Mouse (Mus musculus): ENCODE data around the gene Cdca5. TPM values are rescaled to one million over a fixed set of nuclear protein-coding genes. Genes with fewer than 3 reads are reported as not detected.
A peak's percentile ranks its signal among the peaks of the same experiment; 100 is the strongest.
"Not testable (repeated sequence)": the region's sequence is repeated elsewhere in the genome, so short reads cannot be mapped to it uniquely, and the experiment has no call there.

Gene Cdca5
- polyA plus RNA-seq, 1 experiment from 2014 or later = 34.2 TPM

- H3K27me3 ChIP-seq; DNase-seq; H3K9me3 ChIP-seq (replicated peaks); ATAC-seq (ENCODE audit: low read depth): not testable (repeated sequence)
- H3K4me2 ChIP-seq = peak overlapping the region; percentile 74
- WGBS (ENCODE audit: insufficient replicate concordance) = 58% methylated on average over 7 of the region's 7 CpGs
- H3K9ac ChIP-seq = peak overlapping the region; percentile 64
- peak overlapping the region; percentile 97 for H3K27ac ChIP-seq
- H3K4me1 ChIP-seq (replicated peaks) = peaks cover 79% of the 10 kb centered on the region
- peak overlapping the region; percentile 47 for H3K4me3 ChIP-seq (replicated peaks)
- H3K36me3 ChIP-seq = peaks cover 13% of the 10 kb centered on the region; the same call in 1 of the 2 replicates
Observed at GRCm38 (mm10) chr19:6130414-6131128, 45.8 kb downstream of the Cdca5 start.

- Histone ChIP-seq H3K4me2 (peak overlapping the region; percentile 74), H3K4me3 (replicated peaks) (peak overlapping the region; percentile 47), H3K4me1 (replicated peaks) (peaks cover 68% of the 10 kb centered on the region), H3K36me3 (peaks cover 29% of the 10 kb centered on the region), H3K27me3 (no peaks in the 10 kb centered on the region), H3K9me3 (replicated peaks) (no peaks in the 10 kb centered on the region), H3K9ac (peak overlapping the region; percentile 71), H3K27ac (peak overlapping the region; percentile 97)
- DNase-seq (peak; percentile 78), ATAC-seq (ENCODE audit: low read depth) (peak; percentile 84)
- 52% methylated on average over 7 of the region's 7 CpGs for WGBS (ENCODE audit: insufficient replicate concordance)
Observed at GRCm38 (mm10) chr19:6132171-6132827, 47.5 kb downstream of the Cdca5 start.

- Histone ChIP-seq H3K4me3 (replicated peaks) (peak overlapping the region; percentile 47), H3K9ac (peak overlapping the region; percentile 71)
- 29% methylated on average over 1 of the region's 1 CpGs for WGBS (ENCODE audit: insufficient replicate concordance)
Observed at GRCm38 (mm10) chr19:6133197-6133596, 48.4 kb downstream of the Cdca5 start.

GRCm38 (mm10) chr19:6136397-6136796 lies 51.6 kb downstream of the Cdca5 start:
- 80% methylated on average over 3 of the region's 3 CpGs for WGBS (ENCODE audit: insufficient replicate concordance)
- Histone ChIP-seq H3K4me1 (replicated peaks) (peaks cover 56% of the 10 kb centered on the region), H3K27ac (no peak overlapping the region), H3K4me3 (replicated peaks) (no peak overlapping the region), H3K4me2 (no peak overlapping the region), H3K9me3 (replicated peaks) (no peaks in the 10 kb centered on the region), H3K9ac (no peak overlapping the region; the same call in 1 of the 2 replicates), H3K27me3 (no peaks in the 10 kb centered on the region), H3K36me3 (peaks cover 32% of the 10 kb centered on the region)
- ATAC-seq (ENCODE audit: low read depth) (no peak), DNase-seq (no peak)

More at GRCm38 (mm10) chr19:6133197-6133596, 48.4 kb downstream of the Cdca5 start:
- Histone ChIP-seq H3K4me1 (replicated peaks) (peaks cover 67% of the 10 kb centered on the region), H3K27ac (peak overlapping the region; percentile 97), H3K4me2 (peak overlapping the region; percentile 74), H3K36me3 (peaks cover 32% of the 10 kb centered on the region)
- DNase-seq (peak; percentile 33), ATAC-seq (ENCODE audit: low read depth) (peak; percentile 57)
- H3K27me3 ChIP-seq; H3K9me3 ChIP-seq (replicated peaks): not testable (repeated sequence)

- H3K4me3 ChIP-seq (replicated peaks) = peak overlapping the region; percentile 83
- H3K9me3 ChIP-seq (replicated peaks) = no peaks in the 10 kb centered on the region
- H3K36me3 ChIP-seq = peaks cover 26% of the 10 kb centered on the region
- 85% methylated on average over 6 of the region's 6 CpGs for WGBS (ENCODE audit: insufficient replicate concordance)
- DNase-seq = no peak
- H3K27ac ChIP-seq = peak overlapping the region; percentile 99
- H3K4me2 ChIP-seq = peak overlapping the region; percentile 98
- H3K27me3 ChIP-seq = no peaks in the 10 kb centered on the region
- peaks cover 31% of the 10 kb centered on the region for H3K4me1 ChIP-seq (replicated peaks)
- peak overlapping the region; percentile 90 for H3K9ac ChIP-seq
- ATAC-seq (ENCODE audit: low read depth) = no peak
Observed at GRCm38 (mm10) chr19:6139701-6140100, 54.9 kb downstream of the Cdca5 start.

- Histone ChIP-seq H3K4me1 (replicated peaks) (peaks cover 28% of the 10 kb centered on the region), H3K27ac (peak overlapping the region; percentile 99), H3K9ac (peak overlapping the region; percentile 90), H3K36me3 (peaks cover 21% of the 10 kb centered on the region), H3K4me2 (peak overlapping the region; percentile 98), H3K9me3 (replicated peaks) (no peaks in the 10 kb centered on the region), H3K27me3 (no peaks in the 10 kb centered on the region), H3K4me3 (replicated peaks) (peak overlapping the region; percentile 83)
- WGBS (ENCODE audit: insufficient replicate concordance) = 6% methylated on average over 16 of the region's 16 CpGs
- DNase-seq (no peak), ATAC-seq (ENCODE audit: low read depth) (peak; percentile 53; the same call in 1 of the 2 replicates)
Observed at GRCm38 (mm10) chr19:6140374-6140677, 55.5 kb downstream of the Cdca5 start.

- peak within 1 kb of the TSS; percentile 83 for H3K4me3 ChIP-seq (replicated peaks)
- peak within 1 kb of the TSS; percentile 90 for H3K9ac ChIP-seq
- peak within 1 kb of the TSS; percentile 99 for H3K27ac ChIP-seq
- peaks cover 16% of the 10 kb centered on the region for H3K36me3 ChIP-seq
- H3K9me3 ChIP-seq (replicated peaks) = no peaks in the 10 kb centered on the region
- under 1% methylated on average over 59 of the region's 68 CpGs for WGBS (ENCODE audit: insufficient replicate concordance)
- ATAC-seq (ENCODE audit: low read depth) (peak; percentile 87), DNase-seq (peak; percentile 91)
- peaks cover 28% of the 10 kb centered on the region for H3K4me1 ChIP-seq (replicated peaks)
- H3K27me3 ChIP-seq = no peaks in the 10 kb centered on the region
- H3K4me2 ChIP-seq = peak within 1 kb of the TSS; percentile 98
Observed at GRCm38 (mm10) chr19:6140678-6141393, 56.1 kb downstream of the Cdca5 start, which contains the start of gene Batf2. TSS of gene Batf2 (plus strand) at chr19:6140983.

GRCm38 (mm10) chr19:6141394-6141749 lies 56.6 kb downstream of the Cdca5 start, which contains the start of gene Arl2:
TSS of gene Arl2 (minus strand) at chr19:6141548.
- DNase-seq (peak; percentile 81), ATAC-seq (ENCODE audit: low read depth) (peak; percentile 76)
- Histone ChIP-seq H3K4me2 (peak within 1 kb of the TSS; percentile 98), H3K9me3 (replicated peaks) (no peaks in the 10 kb centered on the region), H3K9ac (peak within 1 kb of the TSS; percentile 90), H3K4me1 (replicated peaks) (peaks cover 26% of the 10 kb centered on the region), H3K36me3 (peaks cover 11% of the 10 kb centered on the region), H3K27me3 (no peaks in the 10 kb centered on the region), H3K27ac (peak within 1 kb of the TSS; percentile 99), H3K4me3 (replicated peaks) (peak within 1 kb of the TSS; percentile 83)
- WGBS (ENCODE audit: insufficient replicate concordance) = under 1% methylated on average over 15 of the region's 15 CpGs

Small RNAs within 50 kb of the gene (microRNA-seq; reads per million reads assigned to microRNA genes)
- gene Mir6988 = 1.2 reads per million

Other genes starting within 250 kb of the Cdca5 start
- gene Frmd8, start 209.7 kb upstream of the Cdca5 start, polyA plus RNA-seq (2015; fragmentation: Nextera tagmentation; extraction: Ambion mirVana) = 13.9 and 15.8 TPM in 2 replicates
- 5.7 and 6.8 TPM in 2 replicates for gene Slc25a45, start 207.2 kb upstream of the Cdca5 start, polyA plus RNA-seq (2015; fragmentation: Nextera tagmentation; extraction: Ambion mirVana)
- gene Tigd3, start 190.8 kb upstream of the Cdca5 start, polyA plus RNA-seq (2015; fragmentation: Nextera tagmentation; extraction: Ambion mirVana) = 2.5 TPM in 2 replicates
- gene Dpf2, start 172.0 kb upstream of the Cdca5 start, polyA plus RNA-seq (2015; fragmentation: Nextera tagmentation; extraction: Ambion mirVana) = 56.7 and 60.0 TPM in 2 replicates
- 2.7 and 3.0 TPM in 2 replicates for gene Cdc42ep2, start 160.2 kb upstream of the Cdca5 start, polyA plus RNA-seq (2015; fragmentation: Nextera tagmentation; extraction: Ambion mirVana)
- 62.2 and 69.8 TPM in 2 replicates for gene Pola2, start 120.8 kb upstream of the Cdca5 start, polyA plus RNA-seq (2015; fragmentation: Nextera tagmentation; extraction: Ambion mirVana)
- not detected in 2 replicates for gene Slc22a20, start 98.8 kb upstream of the Cdca5 start, polyA plus RNA-seq (2015; fragmentation: Nextera tagmentation; extraction: Ambion mirVana)
- 21.9 and 26.3 TPM in 2 replicates for gene Capn1, start 69.1 kb upstream of the Cdca5 start, polyA plus RNA-seq (2015; fragmentation: Nextera tagmentation; extraction: Ambion mirVana)
- gene Syvn1, start 38.4 kb upstream of the Cdca5 start, polyA plus RNA-seq (2015; fragmentation: Nextera tagmentation; extraction: Ambion mirVana) = 11.6 and 13.9 TPM in 2 replicates
- 50.2 and 59.4 TPM in 2 replicates for gene Mrpl49, start 27.2 kb upstream of the Cdca5 start, polyA plus RNA-seq (2015; fragmentation: Nextera tagmentation; extraction: Ambion mirVana)
- 639 and 696 TPM in 2 replicates for gene Fau, start 27.1 kb upstream of the Cdca5 start, polyA plus RNA-seq (2015; fragmentation: Nextera tagmentation; extraction: Ambion mirVana)
- 22.1 and 23.2 TPM in 2 replicates for gene Znhit2, start 23.8 kb upstream of the Cdca5 start, polyA plus RNA-seq (2015; fragmentation: Nextera tagmentation; extraction: Ambion mirVana)
- 30.6 and 33.2 TPM in 2 replicates for gene Tm7sf2, start 16.6 kb upstream of the Cdca5 start, polyA plus RNA-seq (2015; fragmentation: Nextera tagmentation; extraction: Ambion mirVana)
- gene Vps51, start 7.8 kb upstream of the Cdca5 start, polyA plus RNA-seq (2015; fragmentation: Nextera tagmentation; extraction: Ambion mirVana) = 29.1 and 31.6 TPM in 2 replicates
- not detected in 2 replicates for gene Tmem262, start 5.0 kb upstream of the Cdca5 start, polyA plus RNA-seq (2015; fragmentation: Nextera tagmentation; extraction: Ambion mirVana)
- 0.49 and 0.80 TPM in 2 replicates for gene Gm28374, start 2.7 kb upstream of the Cdca5 start, polyA plus RNA-seq (2015; fragmentation: Nextera tagmentation; extraction: Ambion mirVana)
- 22.6 and 23.5 TPM in 2 replicates for gene Zfpl1, start within 50 bp of the Cdca5 start, polyA plus RNA-seq (2015; fragmentation: Nextera tagmentation; extraction: Ambion mirVana)
- 0.30 and 0.32 TPM in 2 replicates for gene AC131692.1, start 9.4 kb downstream of the Cdca5 start, polyA plus RNA-seq (2015; fragmentation: Nextera tagmentation; extraction: Ambion mirVana)
- gene Naaladl1, start 20.8 kb downstream of the Cdca5 start, polyA plus RNA-seq (2015; fragmentation: Nextera tagmentation; extraction: Ambion mirVana) = 2.2 and 2.6 TPM in 2 replicates
- gene Sac3d1, start 33.7 kb downstream of the Cdca5 start, polyA plus RNA-seq (2015; fragmentation: Nextera tagmentation; extraction: Ambion mirVana) = 27.5 and 27.9 TPM in 2 replicates
- gene Snx15, start 43.3 kb downstream of the Cdca5 start, polyA plus RNA-seq (2015; fragmentation: Nextera tagmentation; extraction: Ambion mirVana) = 46.5 and 48.5 TPM in 2 replicates
- 0.12 and 0.29 TPM in 2 replicates for gene Batf2, start 56.0 kb downstream of the Cdca5 start, polyA plus RNA-seq (2015; fragmentation: Nextera tagmentation; extraction: Ambion mirVana)
- gene Arl2, start 56.6 kb downstream of the Cdca5 start, polyA plus RNA-seq (2015; fragmentation: Nextera tagmentation; extraction: Ambion mirVana) = 37.1 and 38.0 TPM in 2 replicates
- not detected in 2 replicates for gene Majin, start 99.4 kb downstream of the Cdca5 start, polyA plus RNA-seq (2015; fragmentation: Nextera tagmentation; extraction: Ambion mirVana)
- gene Gpha2, start 141.4 kb downstream of the Cdca5 start, polyA plus RNA-seq (2015; fragmentation: Nextera tagmentation; extraction: Ambion mirVana) = 0.17 TPM in 1 of 2 replicates, not detected in the other
- 3.5 and 4.9 TPM in 2 replicates for gene Ppp2r5b, start 150.9 kb downstream of the Cdca5 start, polyA plus RNA-seq (2015; fragmentation: Nextera tagmentation; extraction: Ambion mirVana)
- 4.1 and 4.8 TPM in 2 replicates for gene Atg2a, start 156.7 kb downstream of the Cdca5 start, polyA plus RNA-seq (2015; fragmentation: Nextera tagmentation; extraction: Ambion mirVana)
- 68.8 and 72.6 TPM in 2 replicates for gene Ehd1, start 191.7 kb downstream of the Cdca5 start, polyA plus RNA-seq (2015; fragmentation: Nextera tagmentation; extraction: Ambion mirVana)
- 0.14 and 0.16 TPM in 2 replicates for gene Cdc42bpg, start 221.5 kb downstream of the Cdca5 start, polyA plus RNA-seq (2015; fragmentation: Nextera tagmentation; extraction: Ambion mirVana)
- gene Men1, start 250.0 kb downstream of the Cdca5 start, polyA plus RNA-seq (2015; fragmentation: Nextera tagmentation; extraction: Ambion mirVana) = 26.3 and 29.9 TPM in 2 replicates